Mouse (Mus musculus) midbrain, embryonic 16.5 days (tissue): ENCODE results near the gene Zfp839. TPM values are rescaled to one million over a fixed set of nuclear protein-coding genes. Genes with fewer than 3 reads are reported as not detected.

Experiments used
- ATAC-seq: fragments of 200-750 bp; cut with Nextera tagmentation; 2 replicates; pipeline ENCODE4 v1.8.0; 2017; ENCODE audit warnings: moderate TSS enrichment
- H3K27ac ChIP-seq: fragments of 300-500 bp; sonication (generic); 2 replicates; pipeline ENCODE4 v1.5.1; 2014; ENCODE audit warnings: mild to moderate bottlenecking, low read length, mixed read lengths
- H3K27me3 ChIP-seq: fragments of 300-500 bp; sonication (generic); 2 replicates; pipeline ENCODE4 v1.6.1; 2014; ENCODE audit warnings: low read depth, low read length, mixed read lengths; ENCODE audit not compliant: control insufficient read depth, insufficient read depth
- H3K36me3 ChIP-seq: fragments of 300-500 bp; sonication (generic); 2 replicates; pipeline ENCODE4 v1.6.1; 2014; ENCODE audit warnings: mild to moderate bottlenecking, low read length, moderate library complexity, mixed read lengths; ENCODE audit not compliant: control insufficient read depth, insufficient read depth
- H3K4me1 ChIP-seq: fragments of 300-500 bp; sonication (generic); 2 replicates; pipeline ENCODE4 v1.6.1; 2014; ENCODE audit warnings: mild to moderate bottlenecking, low read length, mixed read lengths; ENCODE audit not compliant: control insufficient read depth, insufficient read depth
- H3K4me2 ChIP-seq: fragments of 300-500 bp; sonication (generic); 2 replicates; pipeline ENCODE4 v1.6.1; 2014; ENCODE audit warnings: mild to moderate bottlenecking, low read length, mixed read lengths
- H3K4me3 ChIP-seq: fragments of 300-500 bp; sonication (generic); 2 replicates; pipeline ENCODE4 v1.5.1; 2014; ENCODE audit warnings: low read depth, mild to moderate bottlenecking, low read length, moderate library complexity, mixed read lengths
- H3K9ac ChIP-seq: fragments of 300-500 bp; sonication (generic); 2 replicates; pipeline ENCODE4 v1.6.1; 2014; ENCODE audit warnings: low read depth, low read length, mixed read lengths
- H3K9me3 ChIP-seq: fragments of 300-500 bp; sonication (generic); replicated peaks from 2 replicates; pipeline ENCODE4 v1.6.1; 2014; ENCODE audit warnings: mild to moderate bottlenecking, low read length, mixed read lengths; ENCODE audit not compliant: control insufficient read depth, poor library complexity, severe bottlenecking
- WGBS: fragments of 180-500 bp; shearing (Covaris S2); extraction: QIAGEN DNeasy Blood & Tissue Kit; methylation state at CpG from one replicate; pipeline ENCODE4 v1.1.7; 2014; 5-methylcytosine and 5-hydroxymethylcytosine counted together
- polyA plus RNA-seq: library from polyadenylated mRNA; unstranded; fragments of >200 nt; fragmentation: Nextera tagmentation; extraction: Ambion mirVana; gene quantifications from 2 replicates; pipeline ENCODE4 v1.2.1, GENCODE M21; 2015

Zfp839 gene
- polyA plus RNA-seq, 1 experiment from 2014 or later: 4.7 TPM

DNA sequence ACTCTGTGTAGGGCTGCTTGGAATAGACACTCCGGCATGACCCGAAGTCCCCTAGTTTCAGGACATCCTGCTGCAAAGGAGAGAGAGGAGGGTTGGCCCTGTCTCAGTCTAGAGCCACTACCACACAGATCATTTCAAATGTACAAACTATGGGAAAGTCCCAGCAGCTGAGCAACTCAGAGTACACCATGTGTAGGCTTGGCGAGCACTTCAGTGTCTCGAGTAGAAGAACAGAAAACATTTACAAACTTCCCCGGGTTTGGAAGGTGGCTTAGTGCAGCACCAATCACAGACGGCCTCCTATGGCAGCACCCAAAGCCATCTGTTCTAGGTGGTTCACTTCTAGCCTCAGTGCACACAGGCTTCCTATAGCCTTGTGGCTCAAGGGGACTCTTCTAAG is 36.4 kb upstream of the Zfp839 start:
- H3K36me3 ChIP-seq: peaks cover 12% of the 10 kb centered on the region
- no peaks in the 10 kb centered on the region for H3K9me3 ChIP-seq
- no peak overlapping the region for H3K4me2 ChIP-seq
- ATAC-seq: no peak
- H3K27me3 ChIP-seq: no peaks in the 10 kb centered on the region
- WGBS: 94% methylated on average over 6 of the region's 6 CpGs
- H3K4me1 ChIP-seq: no peaks in the 10 kb centered on the region
- H3K9ac ChIP-seq: no peak overlapping the region
- no peak overlapping the region for H3K4me3 ChIP-seq
- no peak overlapping the region for H3K27ac ChIP-seq

DNA sequence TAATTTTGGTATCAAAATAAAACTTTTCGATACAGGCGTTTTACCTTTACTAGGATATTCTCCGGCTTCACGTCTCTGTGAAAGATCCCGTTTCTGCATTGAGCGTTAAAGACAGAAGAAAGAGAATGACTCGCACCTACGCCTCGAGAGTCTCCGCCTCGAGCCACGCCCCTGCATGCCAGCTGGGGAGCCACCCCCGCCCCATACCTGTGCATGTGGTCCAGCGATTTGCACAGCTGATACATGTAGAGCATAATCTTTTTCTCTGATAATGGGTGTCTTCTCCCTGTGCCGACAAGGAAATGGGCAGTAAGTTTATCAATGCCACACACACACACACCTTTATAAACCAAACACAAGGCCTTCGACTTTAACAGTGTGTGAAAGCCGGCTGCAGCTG is 35.1 kb upstream of the Zfp839 start:
- no peak overlapping the region for H3K9ac ChIP-seq
- no peaks in the 10 kb centered on the region for H3K27me3 ChIP-seq
- H3K4me1 ChIP-seq: no peaks in the 10 kb centered on the region
- H3K4me2 ChIP-seq: no peak overlapping the region
- H3K9me3 ChIP-seq: no peaks in the 10 kb centered on the region
- no peak for ATAC-seq
- 82% methylated on average over 17 of the region's 17 CpGs for WGBS
- H3K4me3 ChIP-seq: no peak overlapping the region
- peaks cover 12% of the 10 kb centered on the region for H3K36me3 ChIP-seq
- H3K27ac ChIP-seq: no peak overlapping the region

DNA sequence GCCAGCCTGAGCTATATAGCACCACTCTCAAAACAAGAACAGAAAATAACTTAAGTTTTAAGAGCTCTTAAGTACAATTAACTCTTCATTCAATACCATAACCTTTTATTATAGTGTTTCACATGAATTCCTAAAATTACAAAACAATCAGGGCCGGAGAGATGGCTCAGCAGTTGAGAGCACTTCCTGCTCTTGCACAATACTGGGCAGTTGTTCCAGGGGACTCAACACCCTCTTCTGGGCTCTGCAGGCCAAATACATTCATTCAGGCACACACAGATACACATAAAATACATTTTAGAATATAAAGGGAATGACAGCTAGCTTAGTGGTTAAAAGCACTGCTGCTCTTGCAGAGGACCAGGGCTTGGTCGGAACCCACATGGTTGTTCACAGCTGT is 33.2 kb upstream of the Zfp839 start:
- no peak for ATAC-seq
- no peaks in the 10 kb centered on the region for H3K9me3 ChIP-seq
- no peak overlapping the region for H3K27ac ChIP-seq
- H3K36me3 ChIP-seq: peaks cover 8% of the 10 kb centered on the region; the same call in 1 of the 2 replicates
- no peak overlapping the region for H3K4me2 ChIP-seq
- H3K9ac ChIP-seq: no peak overlapping the region
- H3K27me3 ChIP-seq: no peaks in the 10 kb centered on the region
- WGBS: 95% methylated on average over 2 of the region's 2 CpGs
- H3K4me3 ChIP-seq: no peak overlapping the region
- no peaks in the 10 kb centered on the region for H3K4me1 ChIP-seq

DNA sequence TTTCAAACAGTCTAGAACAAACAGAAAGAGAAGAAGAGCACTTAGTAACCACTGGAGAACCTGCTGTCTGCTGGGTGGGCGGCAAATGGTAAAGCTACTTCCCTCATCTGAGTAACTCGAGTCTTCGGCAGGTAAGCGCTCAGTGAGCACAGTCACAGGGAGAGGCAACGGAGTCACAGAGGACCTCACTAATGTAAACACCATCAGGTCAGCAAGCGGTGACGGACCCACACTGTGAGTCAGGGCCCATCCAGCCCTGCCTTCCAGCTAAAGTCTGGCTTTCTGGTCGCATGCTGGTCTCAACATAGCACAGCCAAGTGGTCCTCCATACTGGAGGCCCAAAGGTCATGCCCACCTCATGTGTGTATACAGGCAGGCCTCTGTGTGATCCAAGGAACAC is 30.7 kb upstream of the Zfp839 start:
- H3K27ac ChIP-seq: no peak overlapping the region
- no peaks in the 10 kb centered on the region for H3K27me3 ChIP-seq
- no peak overlapping the region for H3K4me3 ChIP-seq
- H3K9me3 ChIP-seq: no peaks in the 10 kb centered on the region
- H3K4me1 ChIP-seq: no peaks in the 10 kb centered on the region
- no peak for ATAC-seq
- H3K36me3 ChIP-seq: no peaks in the 10 kb centered on the region; the same call in 1 of the 2 replicates
- no peak overlapping the region for H3K9ac ChIP-seq
- no peak overlapping the region for H3K4me2 ChIP-seq
- 89% methylated on average over 8 of the region's 8 CpGs for WGBS

DNA sequence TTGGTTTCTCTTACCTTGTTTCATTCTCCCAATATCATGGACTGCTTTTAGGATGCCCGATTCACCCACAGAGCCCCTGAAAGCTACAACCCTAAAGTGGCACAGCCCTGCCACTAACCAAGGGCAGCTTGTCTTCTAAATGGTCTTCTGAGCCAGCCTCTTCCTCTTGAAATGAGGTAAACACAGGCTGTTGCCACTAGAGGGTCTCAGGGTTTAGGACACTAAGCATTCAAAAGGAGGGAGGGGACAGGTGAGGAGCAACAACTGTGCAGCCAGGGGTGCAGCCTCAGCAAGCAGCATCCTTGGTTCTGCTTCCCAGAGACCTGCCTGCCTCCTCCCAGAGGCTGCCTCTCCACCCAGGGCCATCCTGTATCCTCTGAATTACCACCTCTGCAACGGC is 28.3 kb upstream of the Zfp839 start:
- Histone ChIP-seq H3K36me3 (no peaks in the 10 kb centered on the region; the same call in 1 of the 2 replicates), H3K9me3 (no peaks in the 10 kb centered on the region), H3K4me3 (no peak overlapping the region), H3K27ac (no peak overlapping the region), H3K4me2 (no peak overlapping the region), H3K4me1 (no peaks in the 10 kb centered on the region), H3K27me3 (no peaks in the 10 kb centered on the region), H3K9ac (no peak overlapping the region)
- 78% methylated on average over 2 of the region's 2 CpGs for WGBS
- ATAC-seq: no peak

DNA sequence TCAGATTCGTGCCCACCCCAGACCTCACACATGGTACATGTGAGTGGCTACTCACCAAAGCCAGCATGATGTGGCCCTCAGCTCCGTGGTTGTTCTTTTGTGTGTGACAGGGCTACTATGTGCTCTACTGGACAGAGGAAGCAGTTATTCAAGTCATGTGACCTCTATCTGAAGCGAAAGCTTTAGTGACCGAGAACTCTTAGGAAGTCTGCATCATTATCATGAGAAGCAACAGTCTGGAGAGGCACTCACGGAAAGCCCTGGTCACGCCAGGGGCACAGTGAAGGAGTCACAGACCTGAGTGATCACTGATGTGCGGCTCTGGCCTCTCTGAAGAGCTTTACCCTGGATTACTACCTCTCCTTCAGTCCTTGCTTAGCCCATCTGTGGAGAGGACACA is 27.7 kb upstream of the Zfp839 start:
- no peaks in the 10 kb centered on the region for H3K9me3 ChIP-seq
- WGBS: 94% methylated on average over 7 of the region's 7 CpGs
- H3K27ac ChIP-seq: no peak overlapping the region
- no peaks in the 10 kb centered on the region for H3K27me3 ChIP-seq
- no peak overlapping the region for H3K4me3 ChIP-seq
- H3K9ac ChIP-seq: no peak overlapping the region
- H3K36me3 ChIP-seq: no peaks in the 10 kb centered on the region; the same call in 1 of the 2 replicates
- no peak for ATAC-seq
- no peaks in the 10 kb centered on the region for H3K4me1 ChIP-seq
- no peak overlapping the region for H3K4me2 ChIP-seq

DNA sequence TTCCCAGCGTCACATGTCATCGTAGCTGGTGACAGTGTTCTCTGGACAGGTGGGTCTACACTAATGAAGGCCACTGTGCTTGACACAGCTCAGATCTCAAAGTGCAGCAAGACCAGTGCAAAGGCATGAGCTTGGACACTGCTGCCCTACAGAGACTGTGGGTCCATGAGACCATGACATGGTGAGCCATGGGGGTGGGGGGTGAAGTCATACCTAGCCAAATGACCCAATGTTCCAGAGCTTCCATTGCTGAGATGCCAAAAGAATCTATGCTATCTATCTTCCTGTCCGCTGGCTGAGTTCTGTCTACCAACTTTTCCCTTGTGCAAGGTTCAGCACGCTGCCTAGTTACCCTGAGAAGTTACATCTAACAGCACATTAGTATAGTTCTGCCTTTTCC is 21.1 kb upstream of the Zfp839 start:
- Histone ChIP-seq H3K27me3 (no peaks in the 10 kb centered on the region), H3K9me3 (no peaks in the 10 kb centered on the region), H3K9ac (no peak overlapping the region), H3K4me2 (no peak overlapping the region), H3K27ac (no peak overlapping the region), H3K4me3 (no peak overlapping the region), H3K36me3 (no peaks in the 10 kb centered on the region), H3K4me1 (no peaks in the 10 kb centered on the region)
- 97% methylated on average over 4 of the region's 4 CpGs for WGBS
- no peak for ATAC-seq

DNA sequence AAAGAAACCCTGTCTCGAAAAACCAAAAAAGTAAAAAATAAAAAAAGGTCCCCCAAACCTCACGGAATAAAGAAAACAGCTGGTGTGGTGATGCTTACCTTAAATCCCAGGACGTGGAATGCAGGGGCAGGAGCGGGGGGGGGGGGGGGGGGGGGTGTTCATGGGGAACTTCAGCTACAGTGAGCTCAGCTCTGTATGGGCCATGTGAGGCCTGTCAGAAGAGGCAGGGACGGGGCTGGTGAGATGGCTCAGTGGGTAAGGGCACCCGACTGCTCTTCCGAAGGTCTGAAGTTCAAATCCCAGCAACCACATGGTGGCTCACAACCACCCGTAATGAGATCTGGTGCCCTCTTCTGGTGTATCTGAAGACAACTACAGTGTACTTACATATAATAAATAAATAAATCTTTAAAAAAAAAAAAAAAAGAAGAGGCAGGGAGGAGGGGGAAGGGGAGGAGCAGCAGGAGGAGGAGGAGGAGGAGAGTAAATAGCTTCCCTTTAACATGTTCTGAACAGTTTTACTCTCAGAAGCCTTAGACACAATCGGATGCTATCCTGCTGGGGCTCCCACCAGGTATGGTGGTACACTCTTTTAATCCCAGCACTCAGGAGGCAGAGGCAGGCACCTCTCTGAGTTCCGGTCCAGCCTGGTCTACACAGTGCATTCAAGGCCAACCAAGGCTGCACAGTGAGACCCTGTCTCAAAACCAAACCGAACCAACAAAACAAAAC is 19.6 kb upstream of the Zfp839 start:
- Histone ChIP-seq H3K4me1 (no peaks in the 10 kb centered on the region), H3K4me2 (no peak overlapping the region), H3K9me3 (no peaks in the 10 kb centered on the region), H3K36me3 (no peaks in the 10 kb centered on the region), H3K9ac (no peak overlapping the region), H3K27me3 (no peaks in the 10 kb centered on the region), H3K4me3 (no peak overlapping the region), H3K27ac (no peak overlapping the region)
- 94% methylated on average over 6 of the region's 11 CpGs for WGBS
- no peak for ATAC-seq

DNA sequence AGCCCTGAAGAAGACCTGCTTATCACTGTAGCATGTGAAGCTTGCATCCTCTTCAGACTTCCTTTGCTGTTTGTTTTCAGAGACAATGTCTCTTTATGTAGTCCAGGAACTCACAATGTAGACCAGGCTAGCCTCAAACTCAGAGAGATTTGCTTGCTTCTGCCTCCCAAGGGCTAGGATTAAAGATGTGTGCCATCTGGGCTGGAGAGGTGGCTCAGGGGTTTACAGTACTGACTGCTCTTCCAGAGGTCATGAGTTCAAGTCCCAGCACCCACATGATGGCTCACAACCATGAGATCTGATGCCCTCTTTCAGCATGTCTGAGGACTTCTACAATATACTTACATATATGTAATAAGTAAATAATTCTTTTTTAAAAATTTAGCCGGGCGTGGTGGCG is 14.9 kb upstream of the Zfp839 start:
- no peak overlapping the region for H3K4me3 ChIP-seq
- no peak overlapping the region for H3K4me2 ChIP-seq
- no peak overlapping the region for H3K9ac ChIP-seq
- H3K27me3 ChIP-seq: no peaks in the 10 kb centered on the region
- no peak for ATAC-seq
- 95% methylated on average over 3 of the region's 3 CpGs for WGBS
- H3K27ac ChIP-seq: no peak overlapping the region
- H3K4me1 ChIP-seq: peaks cover 9% of the 10 kb centered on the region
- no peaks in the 10 kb centered on the region for H3K36me3 ChIP-seq
- no peaks in the 10 kb centered on the region for H3K9me3 ChIP-seq
